Mouse (Mus musculus): ENCODE results near the gene Ddx41. TPM values are rescaled to one million over a fixed set of nuclear protein-coding genes. Genes with fewer than 3 reads are reported as not detected.
"Not testable (repeated sequence)": the region's sequence is repeated elsewhere in the genome, so short reads cannot be mapped to it uniquely, and the experiment has no call there.

The Ddx41 gene
- polyA plus RNA-seq, 1 experiment = not detected

GRCm38 (mm10) chr13:55570286-55570973 is 34.0 kb upstream of the Ddx41 start:
- WGBS = 2% methylated on average over 47 of the region's 47 CpGs
- Histone ChIP-seq H3K4me3 (ENCODE audit: insufficient read depth, low read depth, low read length) (peak overlapping the region; percentile 94), H3K27ac (ENCODE audit: insufficient read depth, low read depth, low read length) (peak overlapping the region; percentile 42; the same call in 1 of the 2 replicates), H3K4me1 (ENCODE audit: control insufficient read depth, insufficient read depth, low read length) (peaks cover 17% of the 10 kb centered on the region; the same call in 1 of the 2 replicates)
- no peak for TF ChIP-seq CTCF (IDR thresholded peaks at IDR 0.05; ENCODE audit: insufficient read depth, low read depth, low read length)
- no peak for TF ChIP-seq POLR2A (IDR thresholded peaks at IDR 0.05; ENCODE audit: insufficient read depth, low read depth, low read length)

DNA sequence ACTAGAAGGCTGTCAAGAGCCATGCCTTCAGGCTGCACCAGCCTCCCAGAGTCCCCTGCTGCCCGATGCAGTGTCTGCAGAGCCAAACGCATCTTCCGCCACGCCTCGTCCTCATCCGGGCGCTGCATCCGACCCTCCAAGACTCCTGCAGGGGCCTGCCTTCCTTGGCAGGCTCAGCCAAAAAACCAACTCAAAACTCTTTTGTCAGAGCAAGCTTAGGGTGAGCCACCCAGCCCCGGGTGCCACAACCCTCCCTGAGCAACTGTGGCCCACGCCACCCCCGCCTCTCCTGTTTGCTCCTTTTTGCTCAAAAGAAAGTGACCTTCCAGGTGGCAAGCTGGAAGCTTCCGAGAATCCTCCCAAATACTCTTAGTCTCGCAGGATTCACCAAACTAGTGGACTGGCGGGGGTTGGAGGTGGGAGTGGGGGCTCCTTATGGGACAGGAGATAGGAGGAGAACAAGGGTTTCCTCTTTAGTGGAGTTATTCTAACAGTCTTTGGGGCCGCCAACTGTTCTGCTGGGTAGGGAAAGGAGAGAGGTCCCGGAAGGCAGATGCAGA is 33.3 kb upstream of the Ddx41 start:
- no peak overlapping the region for H3K27ac ChIP-seq (ENCODE audit: insufficient read depth, low read depth, low read length)
- WGBS = 3% methylated on average over 16 of the region's 16 CpGs
- peaks cover 17% of the 10 kb centered on the region; the same call in 1 of the 2 replicates for H3K4me1 ChIP-seq (ENCODE audit: control insufficient read depth, insufficient read depth, low read length)
- peak overlapping the region; percentile 94 for H3K4me3 ChIP-seq (ENCODE audit: insufficient read depth, low read depth, low read length)
- TF ChIP-seq POLR2A (IDR thresholded peaks at IDR 0.05; ENCODE audit: insufficient read depth, low read depth, low read length) (no peak), CTCF (IDR thresholded peaks at IDR 0.05; ENCODE audit: insufficient read depth, low read depth, low read length) (0 out of 2 replicates have a peak, but pooled peaks have one; percentile 8)

DNA sequence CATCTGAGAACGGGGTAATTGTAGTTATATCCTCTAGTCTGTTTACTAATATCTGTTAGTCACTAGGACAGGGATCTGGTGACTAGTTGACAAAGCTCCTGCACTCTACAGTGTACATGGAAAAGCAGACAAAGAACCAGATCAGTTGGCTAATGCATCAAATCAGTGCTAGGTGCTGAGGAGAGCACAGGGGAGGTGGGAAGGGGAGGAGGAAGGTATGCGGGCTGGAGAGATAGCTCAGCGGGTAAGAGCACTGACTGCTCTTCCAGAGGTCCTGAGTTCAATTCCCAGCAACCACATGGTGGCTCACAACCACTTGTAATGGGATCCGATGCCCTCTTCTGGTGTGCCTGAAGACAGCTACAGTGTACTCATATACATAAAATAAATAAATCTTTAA is 32.1 kb upstream of the Ddx41 start:
- 74% methylated on average over 4 of the region's 4 CpGs for WGBS
- H3K4me1 ChIP-seq (ENCODE audit: control insufficient read depth, insufficient read depth, low read length) = peaks cover 17% of the 10 kb centered on the region; the same call in 1 of the 2 replicates
- not testable (repeated sequence) for H3K4me3 ChIP-seq (ENCODE audit: insufficient read depth, low read depth, low read length); H3K27ac ChIP-seq (ENCODE audit: insufficient read depth, low read depth, low read length)

DNA sequence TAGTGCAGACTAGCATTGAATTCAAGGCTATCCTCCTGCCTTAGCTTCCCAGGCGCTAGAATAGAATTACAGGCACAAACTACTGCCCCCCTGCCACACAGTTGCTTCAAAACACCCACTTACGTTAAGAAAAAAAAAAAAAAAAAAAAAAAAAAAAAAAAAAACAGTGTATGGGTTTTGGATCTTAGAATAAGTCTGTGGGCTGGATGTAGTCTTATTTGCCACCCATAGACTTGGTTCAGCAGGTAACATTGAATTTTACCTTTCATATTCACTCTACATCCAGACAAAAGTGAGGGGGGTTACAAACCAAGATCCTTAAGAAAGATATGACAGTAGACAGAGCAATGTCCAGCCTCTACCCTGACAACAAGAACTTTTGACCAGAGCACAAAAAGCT is 31.5 kb upstream of the Ddx41 start:
- 62% methylated on average over 2 of the region's 2 CpGs for WGBS
- peaks cover 17% of the 10 kb centered on the region; the same call in 1 of the 2 replicates for H3K4me1 ChIP-seq (ENCODE audit: control insufficient read depth, insufficient read depth, low read length)
- H3K27ac ChIP-seq (ENCODE audit: insufficient read depth, low read depth, low read length) = no peak overlapping the region
- TF ChIP-seq CTCF (IDR thresholded peaks at IDR 0.05; ENCODE audit: insufficient read depth, low read depth, low read length) (no peak), POLR2A (IDR thresholded peaks at IDR 0.05; ENCODE audit: insufficient read depth, low read depth, low read length) (no peak)
- H3K4me3 ChIP-seq (ENCODE audit: insufficient read depth, low read depth, low read length) = no peak overlapping the region

DNA sequence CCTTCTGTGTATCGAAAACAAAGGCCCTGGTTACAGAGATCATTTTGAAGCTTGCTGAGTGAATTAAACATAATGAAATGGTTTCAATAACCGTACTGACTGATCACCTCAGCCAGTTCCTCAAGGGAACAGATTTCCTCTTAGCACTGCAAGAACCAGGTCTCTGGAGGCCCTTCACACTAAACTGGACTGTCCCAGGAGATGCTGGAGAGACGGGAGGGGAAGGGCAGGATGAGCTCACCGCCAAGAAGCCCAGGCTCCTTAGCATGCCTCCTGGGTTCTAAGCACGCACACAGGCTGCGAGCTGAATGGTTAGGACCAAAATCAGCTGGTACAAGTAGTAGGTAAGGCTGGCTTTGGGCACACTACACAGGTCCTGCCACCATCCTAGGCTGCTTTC is 30.5 kb upstream of the Ddx41 start:
- H3K4me3 ChIP-seq (ENCODE audit: insufficient read depth, low read depth, low read length) = no peak overlapping the region
- H3K4me1 ChIP-seq (ENCODE audit: control insufficient read depth, insufficient read depth, low read length) = peaks cover 12% of the 10 kb centered on the region; the same call in 1 of the 2 replicates
- TF ChIP-seq CTCF (IDR thresholded peaks at IDR 0.05; ENCODE audit: insufficient read depth, low read depth, low read length) (no peak), POLR2A (IDR thresholded peaks at IDR 0.05; ENCODE audit: insufficient read depth, low read depth, low read length) (no peak)
- WGBS = 86% methylated on average over 6 of the region's 6 CpGs
- H3K27ac ChIP-seq (ENCODE audit: insufficient read depth, low read depth, low read length) = no peak overlapping the region

DNA sequence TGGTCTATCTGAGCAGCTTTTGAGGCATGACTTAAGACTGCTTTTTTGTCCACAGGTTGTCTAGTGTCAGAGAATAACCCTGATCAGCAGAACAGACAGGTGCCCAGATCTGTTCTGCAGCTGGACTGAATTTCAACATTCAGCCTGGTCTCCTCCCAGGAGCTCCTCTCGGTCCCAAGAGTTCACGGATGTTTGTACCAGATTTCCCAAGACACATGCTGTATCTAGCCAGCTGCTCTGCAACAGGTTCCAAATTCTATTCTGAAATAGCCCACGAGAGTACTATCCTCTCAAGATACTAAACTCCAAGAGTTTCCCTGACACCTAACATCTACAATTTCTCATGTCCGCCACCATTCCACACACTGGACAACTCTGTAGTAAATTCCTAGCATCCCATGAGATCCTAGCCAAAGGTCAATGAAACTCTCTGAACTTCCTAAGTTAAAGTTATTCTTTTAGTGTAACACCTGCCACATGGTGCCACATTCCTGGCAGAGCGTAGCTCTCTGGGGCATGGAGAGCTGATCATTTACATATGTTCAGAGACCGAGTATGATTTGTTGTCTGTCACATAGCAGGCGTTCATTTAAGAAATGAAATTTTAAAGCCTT is 26.9 kb upstream of the Ddx41 start:
- 85% methylated on average over 7 of the region's 7 CpGs for WGBS
- H3K27ac ChIP-seq (ENCODE audit: insufficient read depth, low read depth, low read length) = no peak overlapping the region
- TF ChIP-seq POLR2A (IDR thresholded peaks at IDR 0.05; ENCODE audit: insufficient read depth, low read depth, low read length) = no peak
- TF ChIP-seq CTCF (IDR thresholded peaks at IDR 0.05; ENCODE audit: insufficient read depth, low read depth, low read length) = no peak
- H3K4me1 ChIP-seq (ENCODE audit: control insufficient read depth, insufficient read depth, low read length) = peaks cover 4% of the 10 kb centered on the region; the same call in 1 of the 2 replicates
- no peak overlapping the region for H3K4me3 ChIP-seq (ENCODE audit: insufficient read depth, low read depth, low read length)

- Histone ChIP-seq H3K4me1 (ENCODE audit: control insufficient read depth, insufficient read depth, low read length) (no peaks in the 10 kb centered on the region), H3K27ac (ENCODE audit: insufficient read depth, low read depth, low read length) (no peak overlapping the region), H3K4me3 (ENCODE audit: insufficient read depth, low read depth, low read length) (no peak overlapping the region)
- no peak for TF ChIP-seq POLR2A (IDR thresholded peaks at IDR 0.05; ENCODE audit: insufficient read depth, low read depth, low read length)
- TF ChIP-seq CTCF (IDR thresholded peaks at IDR 0.05; ENCODE audit: insufficient read depth, low read depth, low read length) = no peak
- 52% methylated on average over 6 of the region's 6 CpGs for WGBS
These were observed 21.0 kb upstream of the Ddx41 start for GRCm38 (mm10) chr13:55557499-55557898.

GRCm38 (mm10) chr13:55555921-55556320 is 19.5 kb upstream of the Ddx41 start:
- Histone ChIP-seq H3K4me1 (ENCODE audit: control insufficient read depth, insufficient read depth, low read length) (no peaks in the 10 kb centered on the region), H3K27ac (ENCODE audit: insufficient read depth, low read depth, low read length) (no peak overlapping the region), H3K4me3 (ENCODE audit: insufficient read depth, low read depth, low read length) (no peak overlapping the region)
- WGBS = 87% methylated on average over 9 of the region's 9 CpGs
- TF ChIP-seq POLR2A (IDR thresholded peaks at IDR 0.05; ENCODE audit: insufficient read depth, low read depth, low read length) (no peak), CTCF (IDR thresholded peaks at IDR 0.05; ENCODE audit: insufficient read depth, low read depth, low read length) (no peak)

GRCm38 (mm10) chr13:55549061-55549460 is 12.6 kb upstream of the Ddx41 start:
- no peaks in the 10 kb centered on the region for H3K4me1 ChIP-seq (ENCODE audit: control insufficient read depth, insufficient read depth, low read length)
- WGBS = 85% methylated on average over 15 of the region's 15 CpGs
- H3K4me3 ChIP-seq (ENCODE audit: insufficient read depth, low read depth, low read length) = no peak overlapping the region
- TF ChIP-seq POLR2A (IDR thresholded peaks at IDR 0.05; ENCODE audit: insufficient read depth, low read depth, low read length) = no peak
- TF ChIP-seq CTCF (IDR thresholded peaks at IDR 0.05; ENCODE audit: insufficient read depth, low read depth, low read length) = no peak
- no peak overlapping the region for H3K27ac ChIP-seq (ENCODE audit: insufficient read depth, low read depth, low read length)

All from olfactory bulb, adult 2 months (tissue).